ENCODE assay signal across 36 mouse cellular contexts in the genomic region with DNA sequence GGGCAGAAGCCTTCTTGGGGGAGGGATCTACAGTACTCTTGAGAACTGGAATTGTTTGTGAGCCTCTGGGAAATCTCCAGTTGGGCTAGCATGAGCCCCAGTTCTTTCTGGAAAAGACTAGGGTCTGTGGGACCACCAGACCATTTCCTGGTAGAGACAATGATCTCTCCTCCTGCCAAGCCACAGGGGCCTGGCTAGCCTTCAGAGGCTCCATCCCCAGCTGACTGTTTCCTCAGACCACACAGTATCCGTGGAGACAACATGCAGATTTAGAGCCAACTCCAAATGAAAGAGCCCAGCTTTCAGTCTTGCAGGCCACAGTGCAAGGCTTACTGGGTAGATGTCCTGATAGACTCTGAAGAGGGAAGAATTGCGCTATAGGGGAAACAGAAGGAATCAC. TPM values are rescaled to one million over a fixed set of nuclear protein-coding genes. Genes with fewer than 3 reads are reported as not detected.
DNase-seq lines count a peak whose midpoint lies in the region; ATAC-seq and TF ChIP-seq lines count a peak whose summit lies in the region.
"Had no signal": no experiment of that assay in that cellular context is flagged by ENCODE, and none has a peak within 500 bp of the region (broad histone marks: within the 10 kb centered on the region; RNA-seq: fewer than 3 reads in every experiment).

No protein-coding gene starts in this region.

- no peak for DNase-seq in forebrain, postnatal 0 days
- peak; percentile 52 for DNase-seq in layer of hippocampus, adult 9-11 months
- no peak for DNase-seq in layer of hippocampus, postnatal 25 days (ENCODE audit: extremely low spot score in 1 of 2, low spot score in 1 of 2)
- peak; percentile 49 to 73 for DNase-seq in right cerebral cortex, postnatal 10 days (ENCODE audit: low spot score in 2 of 2)
- DNase-seq in right cerebral cortex, adult 2 months (ENCODE audit: low spot score in 2 of 2), result no peak
- no peak for DNase-seq in kidney, adult 9 months
- DNase-seq: adrenal gland, adult 2 months; adrenal gland, postnatal 36 days; gastrocnemius, postnatal 14 days; heart, postnatal 14 days; kidney, adult 2 months; kidney, postnatal 4 days; liver, postnatal 0 days; lung, postnatal 36 days; retina, postnatal 1 day; thymus, adult 2 months; thymus, postnatal 36 days had no signal

- no peak overlapping the region for H3K4me3 ChIP-seq in forebrain, postnatal 0 days (ENCODE audit: low read depth, low read length)
- no peak overlapping the region for H3K4me3 ChIP-seq in forebrain, embryonic 15.5 days
- H3K4me3 ChIP-seq: embryonic facial prominence, embryonic 13.5 days; left cerebral cortex, adult 2 months; liver, embryonic 12.5 days had no signal

- H3K9me3 ChIP-seq in forebrain, postnatal 0 days (ENCODE audit: low read length), result no peaks in the 10 kb centered on the region
- no peaks in the 10 kb centered on the region for H3K9me3 ChIP-seq in forebrain, embryonic 15.5 days
- H3K9me3 ChIP-seq: embryonic facial prominence, embryonic 13.5 days; liver, embryonic 12.5 days had no signal

- WGBS in forebrain, postnatal 0 days, result 54% methylated on average over 2 of the region's 2 CpGs
- 57% methylated on average over 2 of the region's 2 CpGs for WGBS in forebrain, embryonic 15.5 days

- no peak overlapping the region for H3K27ac ChIP-seq in forebrain, postnatal 0 days (ENCODE audit: low read depth, low read length)
- H3K27ac ChIP-seq in forebrain, embryonic 15.5 days (replicated peaks), result no peak overlapping the region
- H3K27ac ChIP-seq: embryonic facial prominence, embryonic 13.5 days; kidney, postnatal 0 days; left cerebral cortex, adult 2 months; liver, embryonic 12.5 days had no signal

- H3K27me3 ChIP-seq in forebrain, postnatal 0 days (ENCODE audit: insufficient read depth, low read length), result no peaks in the 10 kb centered on the region
- no peaks in the 10 kb centered on the region for H3K27me3 ChIP-seq in forebrain, embryonic 15.5 days
- H3K27me3 ChIP-seq: embryonic facial prominence, embryonic 13.5 days; liver, embryonic 12.5 days had no signal

- H3K9ac ChIP-seq in forebrain, postnatal 0 days, result no peak overlapping the region
- H3K9ac ChIP-seq in forebrain, embryonic 15.5 days (replicated peaks), result no peak overlapping the region
- H3K9ac ChIP-seq: embryonic facial prominence, embryonic 13.5 days; liver, embryonic 12.5 days; liver, postnatal 0 days had no signal

- peak; percentile 52 for ATAC-seq in forebrain, postnatal 0 days
- no peak for ATAC-seq in forebrain, embryonic 15.5 days (replicated peaks)
- ATAC-seq: activated CD4-positive, CD25-positive, alpha-beta regulatory T cell, adult 4 months; CD4-positive, CD25-positive, alpha-beta regulatory T cell, adult 4 months; liver, embryonic 12.5 days; liver, postnatal 0 days had no signal

- H3K4me1 ChIP-seq in forebrain, postnatal 0 days (ENCODE audit: insufficient read depth), result peaks cover 8% of the 10 kb centered on the region; the same call in 1 of the 2 replicates
- peaks cover 17% of the 10 kb centered on the region for H3K4me1 ChIP-seq in forebrain, embryonic 15.5 days

- no peak for TF ChIP-seq CTCF in forebrain, postnatal 0 days (IDR thresholded peaks at IDR 0.05; ENCODE audit: low read depth)

- H3K36me3 ChIP-seq in forebrain, postnatal 0 days (ENCODE audit: insufficient read depth), result peaks cover 15% of the 10 kb centered on the region
- peaks cover 5% of the 10 kb centered on the region; the same call in 1 of the 2 replicates for H3K36me3 ChIP-seq in forebrain, embryonic 15.5 days

- no peak overlapping the region for H3K4me2 ChIP-seq in forebrain, postnatal 0 days (ENCODE audit: low read depth)
- H3K4me2 ChIP-seq in forebrain, embryonic 15.5 days (replicated peaks), result no peak overlapping the region
- H3K4me2 ChIP-seq: embryonic facial prominence, embryonic 13.5 days; liver, embryonic 12.5 days; midbrain, embryonic 11.5 days had no signal

RNA-seq across cellular contexts. Expression of gene Pigt, which starts 3.2 kb away (rescaled TPM):
- 47.6 and 77.6 TPM in 2 replicates for total RNA-seq in forebrain, postnatal 0 days (2014; rRNA removed)
- 91.0 and 93.8 TPM in 2 replicates for polyA plus RNA-seq in forebrain, postnatal 0 days (2015; fragmentation: Nextera tagmentation; extraction: Ambion mirVana)
- polyA plus RNA-seq in forebrain, embryonic 15.5 days (2015; fragmentation: Nextera tagmentation; extraction: Ambion mirVana), result 55.5 and 60.0 TPM in 2 replicates
- total RNA-seq in layer of hippocampus, postnatal 25 days (2021), result 10 to 100 TPM; 85.3 to 87.3 TPM

RNA-seq across cellular contexts. Expression of gene Dbndd2, which starts 8.2 kb away (rescaled TPM):
- 21.7 and 23.9 TPM in 2 replicates for total RNA-seq in forebrain, postnatal 0 days (2014; rRNA removed)
- polyA plus RNA-seq in forebrain, postnatal 0 days (2015; fragmentation: Nextera tagmentation; extraction: Ambion mirVana), result 10.9 and 17.6 TPM in 2 replicates
- 8.1 and 9.1 TPM in 2 replicates for polyA plus RNA-seq in forebrain, embryonic 15.5 days (2015; fragmentation: Nextera tagmentation; extraction: Ambion mirVana)
- total RNA-seq in layer of hippocampus, postnatal 25 days (2021), result 100 to 1,000 TPM; 116 to 118 TPM

RNA-seq across cellular contexts. Expression of gene Trp53tg5, which starts 20.6 kb away (rescaled TPM):
- not detected in 2 replicates for total RNA-seq in forebrain, postnatal 0 days (2014; rRNA removed)
- not detected in 2 replicates for polyA plus RNA-seq in forebrain, postnatal 0 days (2015; fragmentation: Nextera tagmentation; extraction: Ambion mirVana)
- polyA plus RNA-seq in forebrain, embryonic 15.5 days (2015; fragmentation: Nextera tagmentation; extraction: Ambion mirVana), result not detected in 2 replicates
- total RNA-seq in layer of hippocampus, postnatal 25 days (2021), result not detected
- total RNA-seq: adrenal gland, adult 2 months; adrenal gland, postnatal 36 days; gastrocnemius, postnatal 14 days; granulocyte monocyte progenitor cell, adult 5-6 weeks; heart, postnatal 14 days; layer of hippocampus, postnatal 10 days; left cerebral cortex, adult 2 months; left cerebral cortex, postnatal 36 days; megakaryocyte, adult 5-6 weeks had no signal
- polyA plus RNA-seq: adrenal gland, adult 2 months; CD4-positive, CD25-positive, alpha-beta regulatory T cell, adult 4 months; embryonic facial prominence, embryonic 13.5 days; forebrain, embryonic 11.5 days; heart, embryonic 14.5 days; hindbrain, embryonic 11.5 days; intestine, embryonic 14.5 days; kidney, adult 2 months; kidney, postnatal 0 days; limb, embryonic 14.5 days; liver, embryonic 12.5 days; liver, postnatal 0 days; lung, embryonic 16.5 days; midbrain, embryonic 11.5 days; neural tube, embryonic 14.5 days; thymus, adult 2 months had no signal

RNA-seq across cellular contexts. Expression of gene Gm20458, which starts 33.4 kb away (rescaled TPM):
- 3.6 and 10.5 TPM in 2 replicates for total RNA-seq in forebrain, postnatal 0 days (2014; rRNA removed)
- 10.0 and 10.7 TPM in 2 replicates for polyA plus RNA-seq in forebrain, postnatal 0 days (2015; fragmentation: Nextera tagmentation; extraction: Ambion mirVana)
- 6.0 and 6.9 TPM in 2 replicates for polyA plus RNA-seq in forebrain, embryonic 15.5 days (2015; fragmentation: Nextera tagmentation; extraction: Ambion mirVana)
- 10 to 100 TPM in 1 of 2 experiments, 1 to 10 TPM in 1; 3.9 to 11.3 TPM for total RNA-seq in layer of hippocampus, postnatal 25 days (2021)
- total RNA-seq: granulocyte monocyte progenitor cell, adult 5-6 weeks; megakaryocyte, adult 5-6 weeks had no signal
- polyA plus RNA-seq: CD4-positive, CD25-positive, alpha-beta regulatory T cell, adult 4 months had no signal

RNA-seq across cellular contexts. Expression of gene Sys1, which starts 37.4 kb away (rescaled TPM):
- total RNA-seq in forebrain, postnatal 0 days (2014; rRNA removed), result 88.0 and 167 TPM in 2 replicates
- polyA plus RNA-seq in forebrain, postnatal 0 days (2015; fragmentation: Nextera tagmentation; extraction: Ambion mirVana), result 105 and 110 TPM in 2 replicates
- 76.6 and 82.2 TPM in 2 replicates for polyA plus RNA-seq in forebrain, embryonic 15.5 days (2015; fragmentation: Nextera tagmentation; extraction: Ambion mirVana)
- 10 to 100 TPM; 41.0 to 45.2 TPM for total RNA-seq in layer of hippocampus, postnatal 25 days (2021)

Comparison
In these comparisons a context has a peak if more than half of its experiments do, and no peak if none do; other contexts are left out.
1. DNase-seq: peak in layer of hippocampus, adult 9-11 months (single experiment) and right cerebral cortex, postnatal 10 days (2 of 2); none in forebrain, postnatal 0 days (single experiment), layer of hippocampus, postnatal 25 days (0 of 2), right cerebral cortex, adult 2 months (0 of 2) and kidney, adult 9 months (single experiment).